Mouse (Mus musculus): ENCODE data around the gene Pitpnm2. TPM values are rescaled to one million over a fixed set of nuclear protein-coding genes. Genes with fewer than 3 reads are reported as not detected.

Gene Pitpnm2
- total and polyA plus RNA-seq, 3 experiments: 7.0 to 22.2 TPM; not detected in 1

DNA sequence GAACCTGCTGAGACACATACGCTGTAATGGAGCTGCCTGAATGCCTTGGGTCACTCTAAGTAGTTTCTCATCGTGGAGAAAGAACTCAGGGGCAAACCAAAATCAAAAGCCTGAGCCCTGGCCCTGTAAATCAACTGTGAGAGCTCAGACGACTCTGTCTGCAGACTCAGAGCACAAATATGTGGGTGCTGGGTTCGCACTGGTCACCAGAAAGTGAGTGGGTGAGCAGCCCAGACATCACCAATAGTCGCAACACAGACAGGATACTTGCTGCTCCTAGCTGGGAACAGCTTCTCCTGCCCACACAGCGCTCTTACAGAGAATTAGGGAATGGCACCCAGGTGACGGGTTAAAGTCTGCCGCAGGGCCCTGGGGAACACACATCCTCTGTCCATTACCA, 4.0 kb upstream of the Pitpnm2 start:
- Histone ChIP-seq H3K27ac (ENCODE audit: control insufficient read depth, low read depth, low read length) (no peak overlapping the region), H3K9me3 (replicated peaks; ENCODE audit: insufficient read depth, low read length) (no peaks in the 10 kb centered on the region), H3K27me3 (ENCODE audit: control insufficient read depth in 1 of 2, insufficient read depth in 2 of 2, low read length in 2 of 2) (no peaks in the 10 kb centered on the region), H3K9ac (ENCODE audit: control insufficient read depth, low read depth, low read length, poor library complexity, severe bottlenecking) (no peak overlapping the region), H3K36me3 (ENCODE audit: control insufficient read depth in 1 of 2, insufficient read depth in 2 of 2, low read length in 2 of 2) (peaks cover 0 to 3% of the 10 kb centered on the region in 2 experiments; a peak in 3 of 4 replicates), H3K4me1 (ENCODE audit: control insufficient read depth in 1 of 2, insufficient read depth in 2 of 2, low read length in 2 of 2) (no peaks in the 10 kb centered on the region), H3K79me2 (ENCODE audit: control insufficient read depth, insufficient read depth, low read length, poor library complexity) (peaks cover 15% of the 10 kb centered on the region), H3K4me3 (ENCODE audit: control insufficient read depth in 1 of 2, insufficient read depth in 1 of 2, low read depth in 2 of 2, low read length in 2 of 2) (no peak overlapping the region)
- no peak for TF ChIP-seq CHD2 (IDR thresholded peaks at IDR 0.05; ENCODE audit: low read length)
- TF ChIP-seq UBTF (IDR thresholded peaks at IDR 0.05; ENCODE audit: borderline replicate concordance, insufficient read depth, low read depth, low read length): no peak
- TF ChIP-seq USF1 (IDR thresholded peaks at IDR 0.05; ENCODE audit: low read depth, low read length): no peak
- no peak for TF ChIP-seq RCOR1 (IDR thresholded peaks at IDR 0.05; ENCODE audit: low read depth, low read length)
- no peak for TF ChIP-seq ZMIZ1 (IDR thresholded peaks at IDR 0.05; ENCODE audit: low read depth, low read length)
- no peak for TF ChIP-seq MYC (IDR thresholded peaks at IDR 0.05; ENCODE audit: low read depth, low read length)
- no peak for TF ChIP-seq GABPA (IDR thresholded peaks at IDR 0.05; ENCODE audit: low read depth, low read length)
- TF ChIP-seq SIN3A (IDR thresholded peaks at IDR 0.05; ENCODE audit: low read length): no peak
- no peak for TF ChIP-seq KAT2A (conservative IDR thresholded peaks at IDR 0.05; ENCODE audit: low read depth, low read length)
- TF ChIP-seq POLR2AphosphoS2 (IDR thresholded peaks at IDR 0.05; ENCODE audit: low read length): no peak
- no peak for TF ChIP-seq HCFC1 (IDR thresholded peaks at IDR 0.05; ENCODE audit: low read depth, low read length)
- no peak for TF ChIP-seq CHD1 (IDR thresholded peaks at IDR 0.05; ENCODE audit: low read depth, low read length)
- TF ChIP-seq MYB (IDR thresholded peaks at IDR 0.05; ENCODE audit: low read depth, low read length): no peak
- TF ChIP-seq TAL1 (IDR thresholded peaks at IDR 0.05; ENCODE audit: low read length): no peak
- TF ChIP-seq GATA1 (IDR thresholded peaks at IDR 0.05; ENCODE audit: low read depth, low read length): no peak
- TF ChIP-seq E2F4 (IDR thresholded peaks at IDR 0.05; ENCODE audit: borderline replicate concordance, low read depth, low read length): no peak
- no peak for TF ChIP-seq TCF12 (IDR thresholded peaks at IDR 0.05; ENCODE audit: low read depth, low read length)
- TF ChIP-seq NELFE (IDR thresholded peaks at IDR 0.05; ENCODE audit: low read depth, low read length): no peak
- TF ChIP-seq MAFK (IDR thresholded peaks at IDR 0.05; ENCODE audit: borderline replicate concordance, low read depth, low read length): no peak
- TF ChIP-seq ZC3H11A (IDR thresholded peaks at IDR 0.05; ENCODE audit: low read depth, low read length): no peak
- no peak for DNase-seq (ENCODE audit: low read depth, low spot score)

DNA sequence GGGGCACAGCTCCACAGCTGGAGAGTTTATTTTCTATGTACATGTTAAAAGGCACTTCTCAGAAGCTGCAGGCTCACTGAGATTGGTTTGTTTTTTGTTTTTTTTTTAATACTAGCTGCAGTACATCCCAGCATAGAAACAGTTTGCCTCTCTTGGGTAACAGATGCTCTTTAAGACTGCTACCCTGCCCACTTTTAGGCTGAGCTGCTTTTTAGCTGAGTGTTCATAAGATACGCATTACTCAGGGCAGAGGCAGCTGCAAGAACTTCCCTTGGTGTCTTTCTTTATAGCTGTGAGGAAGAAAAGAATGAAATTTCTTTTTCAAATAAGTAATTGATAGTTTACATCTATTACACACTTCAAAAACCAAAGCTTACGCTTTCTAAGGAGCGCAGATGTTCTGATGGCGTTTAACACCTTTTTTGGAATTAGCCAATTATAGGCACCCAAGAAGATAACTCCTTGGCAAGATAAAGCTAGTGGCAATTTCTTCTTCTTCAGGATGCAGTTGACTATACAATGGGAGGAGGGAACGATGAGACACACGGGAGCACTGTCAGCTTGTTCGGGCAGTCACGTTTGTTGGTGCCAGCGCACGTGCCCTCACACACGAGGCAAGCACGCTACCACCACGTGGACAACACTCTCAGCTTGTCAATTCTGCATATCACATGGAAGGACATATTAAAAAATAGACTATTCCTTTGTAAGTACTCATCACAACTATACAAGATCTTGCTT, 3.2 kb upstream of the Pitpnm2 start:
- Histone ChIP-seq H3K4me3 (ENCODE audit: control insufficient read depth in 1 of 2, insufficient read depth in 1 of 2, low read depth in 2 of 2, low read length in 2 of 2) (no peak overlapping the region), H3K4me1 (ENCODE audit: control insufficient read depth in 1 of 2, insufficient read depth in 2 of 2, low read length in 2 of 2) (no peaks in the 10 kb centered on the region), H3K27me3 (ENCODE audit: control insufficient read depth in 1 of 2, insufficient read depth in 2 of 2, low read length in 2 of 2) (no peaks in the 10 kb centered on the region), H3K79me2 (ENCODE audit: control insufficient read depth, insufficient read depth, low read length, poor library complexity) (peaks cover 15% of the 10 kb centered on the region), H3K9me3 (replicated peaks; ENCODE audit: insufficient read depth, low read length) (no peaks in the 10 kb centered on the region), H3K36me3 (ENCODE audit: control insufficient read depth in 1 of 2, insufficient read depth in 2 of 2, low read length in 2 of 2) (peaks cover 0 to 3% of the 10 kb centered on the region in 2 experiments; a peak in 3 of 4 replicates), H3K27ac (ENCODE audit: control insufficient read depth, low read depth, low read length) (no peak overlapping the region), H3K9ac (ENCODE audit: control insufficient read depth, low read depth, low read length, poor library complexity, severe bottlenecking) (no peak overlapping the region)
- no peak for DNase-seq (ENCODE audit: low read depth, low spot score)
- TF ChIP-seq USF1 (IDR thresholded peaks at IDR 0.05; ENCODE audit: low read depth, low read length) (no peak), MEF2A (IDR thresholded peaks at IDR 0.05; ENCODE audit: extremely low read depth, insufficient replicate concordance, low read depth, low read length, poor library complexity, severe bottlenecking) (no peak), TCF12 (IDR thresholded peaks at IDR 0.05; ENCODE audit: low read depth, low read length) (no peak), CHD1 (IDR thresholded peaks at IDR 0.05; ENCODE audit: low read depth, low read length) (no peak), KAT2A (conservative IDR thresholded peaks at IDR 0.05; ENCODE audit: low read depth, low read length) (no peak), ETS1 (IDR thresholded peaks at IDR 0.05; ENCODE audit: low read depth, low read length) (no peak), UBTF (IDR thresholded peaks at IDR 0.05; ENCODE audit: borderline replicate concordance, insufficient read depth, low read depth, low read length) (no peak), GATA1 (IDR thresholded peaks at IDR 0.05; ENCODE audit: low read depth, low read length) (no peak), SIN3A (IDR thresholded peaks at IDR 0.05; ENCODE audit: low read length) (no peak), NRF1 (IDR thresholded peaks at IDR 0.05; ENCODE audit: insufficient read depth, low read depth, low read length, poor library complexity, severe bottlenecking) (no peak), MAZ (IDR thresholded peaks at IDR 0.05; ENCODE audit: low read depth, low read length) (no peak), E2F4 (IDR thresholded peaks at IDR 0.05; ENCODE audit: borderline replicate concordance, low read depth, low read length) (no peak), CHD2 (IDR thresholded peaks at IDR 0.05; ENCODE audit: low read length) (no peak), USF2 (IDR thresholded peaks at IDR 0.05; ENCODE audit: borderline replicate concordance in 1 of 2, insufficient read depth in 1 of 2, low read depth in 1 of 2, low read length in 2 of 2) (no peak), ZKSCAN1 (IDR thresholded peaks at IDR 0.05; ENCODE audit: low read depth, low read length) (no peak), ZMIZ1 (IDR thresholded peaks at IDR 0.05; ENCODE audit: low read depth, low read length) (no peak), POLR2AphosphoS5 (IDR thresholded peaks at IDR 0.05; ENCODE audit: borderline replicate concordance, low read depth, low read length) (no peak), GABPA (IDR thresholded peaks at IDR 0.05; ENCODE audit: low read depth, low read length) (no peak)

Data from MEL (cell line).